Mouse (Mus musculus): ENCODE results near the gene Tnfaip8l1.

Gene Tnfaip8l1

GRCm38 (mm10) chr17:56139355-56139754 is 22.9 kb upstream of the Tnfaip8l1 start:
- no peak for DNase-seq (ENCODE audit: low spot score)

GRCm38 (mm10) chr17:56139858-56140595 is 22.2 kb upstream of the Tnfaip8l1 start, which contains the start of gene Sema6b:
TSS of gene Sema6b (minus strand) at chr17:56140343.
- DNase-seq (ENCODE audit: low spot score), result peak; percentile 74

GRCm38 (mm10) chr17:56141702-56142605 is 20.3 kb upstream of the Tnfaip8l1 start:
- peak; percentile 71 for DNase-seq (ENCODE audit: low spot score)

- no peak for DNase-seq (ENCODE audit: low spot score)
Observed at GRCm38 (mm10) chr17:56144546-56144945, 17.7 kb upstream of the Tnfaip8l1 start.

GRCm38 (mm10) chr17:56146131-56146530 is 16.1 kb upstream of the Tnfaip8l1 start:
- no peak for DNase-seq (ENCODE audit: low spot score)

GRCm38 (mm10) chr17:56147420-56147819 is 14.9 kb upstream of the Tnfaip8l1 start:
- no peak for DNase-seq (ENCODE audit: low spot score)

- DNase-seq (ENCODE audit: low spot score), result no peak
Observed at GRCm38 (mm10) chr17:56148280-56148679, 14.0 kb upstream of the Tnfaip8l1 start.

- no peak for DNase-seq (ENCODE audit: low spot score)
Observed at GRCm38 (mm10) chr17:56148790-56149618, 13.3 kb upstream of the Tnfaip8l1 start.

GRCm38 (mm10) chr17:56149897-56150296 is 12.4 kb upstream of the Tnfaip8l1 start:
- DNase-seq (ENCODE audit: low spot score), result no peak

GRCm38 (mm10) chr17:56153643-56154042 is 8.6 kb upstream of the Tnfaip8l1 start:
- peak; percentile 69 for DNase-seq (ENCODE audit: low spot score)

- peak; percentile 84 for DNase-seq (ENCODE audit: low spot score)
Observed at GRCm38 (mm10) chr17:56159729-56160128, 2.5 kb upstream of the Tnfaip8l1 start.

GRCm38 (mm10) chr17:56163523-56164102 is 1.3 kb downstream of the Tnfaip8l1 start:
- DNase-seq (ENCODE audit: low spot score), result no peak

- no peak for DNase-seq (ENCODE audit: low spot score)
Observed at GRCm38 (mm10) chr17:56164510-56164909, 2.2 kb downstream of the Tnfaip8l1 start.

- no peak for DNase-seq (ENCODE audit: low spot score)
Observed at GRCm38 (mm10) chr17:56165671-56166070, 3.4 kb downstream of the Tnfaip8l1 start.

GRCm38 (mm10) chr17:56169830-56170229 is 7.6 kb downstream of the Tnfaip8l1 start:
- peak; percentile 14 for DNase-seq (ENCODE audit: low spot score)

GRCm38 (mm10) chr17:56170636-56171035 is 8.4 kb downstream of the Tnfaip8l1 start:
- peak; percentile 55 for DNase-seq (ENCODE audit: low spot score)

GRCm38 (mm10) chr17:56171456-56171855 is 9.2 kb downstream of the Tnfaip8l1 start:
- no peak for DNase-seq (ENCODE audit: low spot score)

- no peak for DNase-seq (ENCODE audit: low spot score)
Observed at GRCm38 (mm10) chr17:56171881-56172280, 9.6 kb downstream of the Tnfaip8l1 start.

- no peak for DNase-seq (ENCODE audit: low spot score)
Observed at GRCm38 (mm10) chr17:56173401-56174046, 11.2 kb downstream of the Tnfaip8l1 start.

- no peak for DNase-seq (ENCODE audit: low spot score)
Observed at GRCm38 (mm10) chr17:56175416-56175815, 13.1 kb downstream of the Tnfaip8l1 start.

All from embryo, embryonic 10.5 days (tissue).